Comparison of ENCODE assay signal across 22 mouse cellular contexts in genomic region chr2:23077693-23078092, GRCm38 (mm10). TPM values are rescaled to one million over a fixed set of nuclear protein-coding genes. Genes with fewer than 3 reads are reported as not detected.
A peak's percentile ranks its signal among the peaks of the same experiment; 100 is the strongest.
DNase-seq lines count a peak whose midpoint lies in the region; ATAC-seq and TF ChIP-seq lines count a peak whose summit lies in the region.
"Had no signal": no experiment of that assay in that cellular context is flagged by ENCODE, and none has a peak within 500 bp of the region (broad histone marks: within the 10 kb centered on the region; RNA-seq: fewer than 3 reads in every experiment).

No protein-coding gene starts in this region.

- peaks cover 36% of the 10 kb centered on the region for H3K4me1 ChIP-seq in liver, adult 2 months (ENCODE audit: control insufficient read depth, insufficient read depth, low read length)
- H3K4me1 ChIP-seq in liver, embryonic 11.5 days (replicated peaks; ENCODE audit: control insufficient read depth, insufficient read depth, low read length): no peaks in the 10 kb centered on the region
- H3K4me1 ChIP-seq: embryonic facial prominence, embryonic 13.5 days; embryonic facial prominence, embryonic 15.5 days; forebrain, embryonic 10.5 days; forebrain, embryonic 12.5 days had no signal

- H3K27ac ChIP-seq in liver, adult 2 months (replicated peaks; ENCODE audit: insufficient read depth, low read depth, low read length): peak overlapping the region; percentile 91
- H3K27ac ChIP-seq in liver, embryonic 11.5 days (ENCODE audit: low read depth, low read length): no peak overlapping the region
- H3K27ac ChIP-seq: embryonic facial prominence, embryonic 13.5 days; embryonic facial prominence, embryonic 15.5 days; forebrain, embryonic 10.5 days; forebrain, embryonic 12.5 days had no signal

- H3K9me3 ChIP-seq in liver, embryonic 11.5 days (ENCODE audit: control insufficient read depth, low read length): no peaks in the 10 kb centered on the region
- H3K9me3 ChIP-seq: embryonic facial prominence, embryonic 15.5 days; forebrain, embryonic 10.5 days; forebrain, embryonic 12.5 days had no signal

- WGBS in liver, adult 2 months: 60% methylated on average over 5 of the region's 5 CpGs
- WGBS in liver, embryonic 11.5 days: 83% methylated on average over 5 of the region's 5 CpGs

- no peak overlapping the region for H3K9ac ChIP-seq in liver, adult 2 months (ENCODE audit: low read depth, low read length)
- H3K9ac ChIP-seq in liver, embryonic 11.5 days (ENCODE audit: low read depth, low read length): no peak overlapping the region
- H3K9ac ChIP-seq: embryonic facial prominence, embryonic 13.5 days; embryonic facial prominence, embryonic 15.5 days; forebrain, embryonic 12.5 days had no signal

- H3K4me2 ChIP-seq in liver, embryonic 11.5 days: no peak overlapping the region
- H3K4me2 ChIP-seq: embryonic facial prominence, embryonic 13.5 days; embryonic facial prominence, embryonic 15.5 days; forebrain, embryonic 12.5 days had no signal

- no peak for TF ChIP-seq POLR2A in liver, adult 2 months (IDR thresholded peaks at IDR 0.05; ENCODE audit: extremely low read depth, insufficient read depth, low read length)

- no peak for ATAC-seq in liver, embryonic 11.5 days (replicated peaks; ENCODE audit: low FRiP score)
- peak; percentile 46; the same call in 1 of the 2 replicates for ATAC-seq in granulocyte monocyte progenitor cell, adult 5-6 weeks (replicated peaks; ENCODE audit: poor library complexity, severe bottlenecking)
- ATAC-seq in monocyte, adult 5-6 weeks (replicated peaks; ENCODE audit: insufficient number of reproducible peaks, low FRiP score, low TSS enrichment, poor library complexity, severe bottlenecking): 0 out of 2 replicates have a peak, but pooled peaks have one; percentile 50
- ATAC-seq: forebrain, embryonic 14.5 days; forebrain, embryonic 16.5 days had no signal

- peak; percentile 68 for DNase-seq in liver, adult 2 months (ENCODE audit: extremely low read depth, low read depth, low spot score)
- DNase-seq in liver, embryonic 11.5 days (ENCODE audit: low spot score): no peak
- DNase-seq in left cerebral cortex, adult 9 months (ENCODE audit: low spot score in 2 of 2): no peak
- DNase-seq: adrenal gland, adult 2 months; adrenal gland, postnatal 10 days; adrenal gland, postnatal 25 days; cerebellum, adult 11 months; cerebellum, adult 18-20 months; cerebellum, adult 8-10 months; cerebellum, adult 9-11 months; cerebellum, postnatal 14 days; cerebellum, postnatal 36 days; embryo, embryonic 11 days had no signal

- H3K79me2 ChIP-seq in liver, adult 2 months (ENCODE audit: control insufficient read depth, insufficient read depth, low read length): peaks cover 11% of the 10 kb centered on the region; the same call in 1 of the 2 replicates

- H3K4me3 ChIP-seq in liver, adult 2 months (ENCODE audit: insufficient read depth, low read depth, low read length): no peak overlapping the region
- no peak overlapping the region for H3K4me3 ChIP-seq in liver, embryonic 11.5 days (ENCODE audit: low read depth, low read length)
- H3K4me3 ChIP-seq: embryonic facial prominence, embryonic 13.5 days; embryonic facial prominence, embryonic 15.5 days; erythroblast, embryonic 14.5 days; forebrain, embryonic 10.5 days; forebrain, embryonic 12.5 days had no signal

- H3K36me3 ChIP-seq in liver, adult 2 months (ENCODE audit: control insufficient read depth, insufficient read depth, low read length): peaks cover 48% of the 10 kb centered on the region
- H3K36me3 ChIP-seq in liver, embryonic 11.5 days (ENCODE audit: control insufficient read depth, insufficient read depth, low read length): peaks cover 10% of the 10 kb centered on the region

- TF ChIP-seq CTCF in liver, adult 2 months (IDR thresholded peaks at IDR 0.05; ENCODE audit: low read depth, low read length): no peak

- H3K27me3 ChIP-seq in liver, adult 2 months (ENCODE audit: control insufficient read depth, insufficient read depth, low read length): no peaks in the 10 kb centered on the region
- H3K27me3 ChIP-seq in liver, embryonic 11.5 days (replicated peaks; ENCODE audit: control insufficient read depth, insufficient read depth, low read length): no peaks in the 10 kb centered on the region
- H3K27me3 ChIP-seq: embryonic facial prominence, embryonic 13.5 days; embryonic facial prominence, embryonic 15.5 days; forebrain, embryonic 12.5 days had no signal

RNA-seq across cellular contexts. Expression of gene Acbd5, which starts 9.7 kb away (rescaled TPM):
- total RNA-seq in liver, adult 2 months (2014; rRNA removed): 168 and 189 TPM in 2 replicates
- 23.2 and 24.2 TPM in 2 replicates for polyA plus RNA-seq in liver, adult 2 months (2012; rRNA removed)
- 17.9 and 20.4 TPM in 2 replicates for polyA plus RNA-seq in liver, embryonic 11.5 days (2014; fragmentation: Nextera tagmentation; extraction: Ambion mirVana)
- total RNA-seq in granulocyte monocyte progenitor cell, adult 5-6 weeks (2014; fragmentation: Nextera tagmentation): 15.9 and 34.7 TPM in 2 replicates
- total RNA-seq in granulocyte monocyte progenitor cell, adult 5-6 weeks (2017): 22.6 and 40.2 TPM in 2 replicates
- 72.4 to 106 TPM (median 81.4 TPM) in 3 replicates for total RNA-seq in monocyte, adult 5-6 weeks (2017)

RNA-seq across cellular contexts. Expression of gene Abi1, which starts 37.7 kb away (rescaled TPM):
- 35.6 and 36.0 TPM in 2 replicates for total RNA-seq in liver, adult 2 months (2014; rRNA removed)
- polyA plus RNA-seq in liver, adult 2 months (2012; rRNA removed): 50.1 and 53.9 TPM in 2 replicates
- polyA plus RNA-seq in liver, embryonic 11.5 days (2014; fragmentation: Nextera tagmentation; extraction: Ambion mirVana): 31.2 and 33.3 TPM in 2 replicates
- 64.4 and 103 TPM in 2 replicates for total RNA-seq in granulocyte monocyte progenitor cell, adult 5-6 weeks (2014; fragmentation: Nextera tagmentation)
- total RNA-seq in granulocyte monocyte progenitor cell, adult 5-6 weeks (2017): 88.9 and 110 TPM in 2 replicates
- 253 to 335 TPM (median 321 TPM) in 3 replicates for total RNA-seq in monocyte, adult 5-6 weeks (2017)
